Mouse (Mus musculus): ENCODE data around the gene Rnf149. TPM values are rescaled to one million over a fixed set of nuclear protein-coding genes. Genes with fewer than 3 reads are reported as not detected.

The Rnf149 gene
- polyA plus RNA-seq, 1 experiment from 2014 or later = 23.5 TPM

DNA sequence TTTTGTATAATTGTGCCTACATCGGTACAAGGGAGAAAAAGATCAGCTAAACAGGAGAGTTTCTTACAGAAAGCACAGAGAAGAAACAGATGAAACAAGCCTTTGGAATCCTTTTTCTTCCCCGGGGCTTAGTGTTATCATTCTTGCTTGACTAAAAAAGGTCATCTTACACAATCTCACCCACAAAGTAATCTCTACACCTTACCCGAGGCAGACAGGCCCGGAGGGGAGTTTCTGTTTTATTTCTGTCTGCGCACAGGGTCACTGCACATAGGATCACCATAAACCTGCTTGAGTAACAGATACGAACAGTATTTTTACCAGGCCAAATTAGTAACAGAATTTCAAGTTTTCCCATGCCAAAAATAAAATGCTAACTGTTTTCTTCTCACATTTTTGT, 5.6 kb downstream of the Rnf149 start:
- Histone ChIP-seq H3K27me3 (replicated peaks; ENCODE audit: control insufficient read depth, insufficient read depth, low read length) (no peaks in the 10 kb centered on the region), H3K9ac (ENCODE audit: low read depth, low read length) (no peak overlapping the region), H3K4me2 (ENCODE audit: low read depth, low read length) (no peak overlapping the region), H3K9me3 (ENCODE audit: control insufficient read depth, low read length) (no peaks in the 10 kb centered on the region), H3K36me3 (ENCODE audit: control insufficient read depth, insufficient read depth, low read length) (no peaks in the 10 kb centered on the region), H3K27ac (replicated peaks; ENCODE audit: low read depth, low read length) (no peak overlapping the region), H3K4me1 (ENCODE audit: control insufficient read depth, insufficient read depth, low read length) (peaks cover 23% of the 10 kb centered on the region), H3K4me3 (ENCODE audit: low read depth, low read length) (no peak overlapping the region)
- 45% methylated on average over 6 of the region's 6 CpGs for WGBS
- ATAC-seq (ENCODE audit: low read depth) (no peak), DNase-seq (ENCODE audit: low spot score) (no peak)

DNA sequence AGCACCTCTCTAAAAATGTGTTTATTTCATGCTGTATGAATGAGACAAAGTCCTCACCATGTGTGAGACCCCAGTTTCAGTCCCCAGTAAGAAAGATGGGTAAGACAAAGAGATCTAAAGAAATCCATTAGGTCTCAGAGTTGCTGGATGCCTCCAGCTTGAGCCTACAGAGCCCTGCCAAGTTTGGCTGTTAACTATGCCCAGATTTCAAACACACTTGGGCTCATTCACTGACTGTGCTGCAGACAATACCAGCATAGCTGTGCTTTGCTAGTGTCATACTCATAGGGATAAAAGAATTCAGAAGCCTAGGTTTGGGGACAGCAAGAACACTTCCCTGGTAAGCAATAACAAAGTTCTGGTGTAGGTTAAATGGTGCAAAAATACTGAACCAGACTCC, 9.1 kb downstream of the Rnf149 start:
- H3K27me3 ChIP-seq (replicated peaks; ENCODE audit: control insufficient read depth, insufficient read depth, low read length) = no peaks in the 10 kb centered on the region
- H3K4me3 ChIP-seq (ENCODE audit: low read depth, low read length) = no peak overlapping the region
- no peak for ATAC-seq (ENCODE audit: low read depth)
- no peak overlapping the region for H3K9ac ChIP-seq (ENCODE audit: low read depth, low read length)
- H3K27ac ChIP-seq (replicated peaks; ENCODE audit: low read depth, low read length) = no peak overlapping the region
- no peaks in the 10 kb centered on the region for H3K4me1 ChIP-seq (ENCODE audit: control insufficient read depth, insufficient read depth, low read length)
- DNase-seq (ENCODE audit: low spot score) = no peak
- peaks cover 16% of the 10 kb centered on the region for H3K36me3 ChIP-seq (ENCODE audit: control insufficient read depth, insufficient read depth, low read length)
- H3K4me2 ChIP-seq (ENCODE audit: low read depth, low read length) = no peak overlapping the region
- H3K9me3 ChIP-seq (ENCODE audit: control insufficient read depth, low read length) = no peaks in the 10 kb centered on the region

DNA sequence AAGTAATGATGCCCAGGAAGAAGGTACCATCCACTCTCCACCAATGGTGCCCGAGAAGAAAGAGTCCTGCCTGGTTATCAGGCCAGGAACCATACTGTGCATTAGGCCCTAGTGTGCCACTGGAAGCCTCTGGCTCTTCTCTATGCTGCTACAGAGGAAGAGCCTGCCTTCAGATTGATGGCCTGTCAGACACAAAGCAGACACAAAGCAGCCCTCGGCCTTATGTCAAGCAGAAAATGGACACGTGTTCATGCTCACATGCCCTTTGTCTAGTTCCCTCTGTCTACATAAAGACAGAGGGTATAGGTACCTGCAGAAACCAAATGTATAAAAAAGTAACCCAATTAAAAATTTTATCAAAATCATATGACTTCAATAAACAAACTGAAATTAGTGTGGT, 12.6 kb downstream of the Rnf149 start:
- Histone ChIP-seq H3K9me3 (ENCODE audit: control insufficient read depth, low read length) (no peaks in the 10 kb centered on the region), H3K4me1 (ENCODE audit: control insufficient read depth, insufficient read depth, low read length) (no peaks in the 10 kb centered on the region), H3K9ac (ENCODE audit: low read depth, low read length) (no peak overlapping the region), H3K4me2 (ENCODE audit: low read depth, low read length) (no peak overlapping the region), H3K27ac (replicated peaks; ENCODE audit: low read depth, low read length) (no peak overlapping the region), H3K36me3 (ENCODE audit: control insufficient read depth, insufficient read depth, low read length) (peaks cover 40% of the 10 kb centered on the region), H3K27me3 (replicated peaks; ENCODE audit: control insufficient read depth, insufficient read depth, low read length) (no peaks in the 10 kb centered on the region), H3K4me3 (ENCODE audit: low read depth, low read length) (no peak overlapping the region)
- 75% methylated on average over 3 of the region's 3 CpGs for WGBS
- DNase-seq (ENCODE audit: low spot score) = no peak
- no peak for ATAC-seq (ENCODE audit: low read depth)

GRCm38 (mm10) chr1:39563161-39563560, 14.0 kb downstream of the Rnf149 start:
- no peak overlapping the region for H3K4me3 ChIP-seq (ENCODE audit: low read depth, low read length)
- H3K4me2 ChIP-seq (ENCODE audit: low read depth, low read length) = no peak overlapping the region
- no peaks in the 10 kb centered on the region for H3K27me3 ChIP-seq (replicated peaks; ENCODE audit: control insufficient read depth, insufficient read depth, low read length)
- H3K4me1 ChIP-seq (ENCODE audit: control insufficient read depth, insufficient read depth, low read length) = no peaks in the 10 kb centered on the region
- H3K9ac ChIP-seq (ENCODE audit: low read depth, low read length) = no peak overlapping the region
- ATAC-seq (ENCODE audit: low read depth) = no peak
- H3K36me3 ChIP-seq (ENCODE audit: control insufficient read depth, insufficient read depth, low read length) = peaks cover 50% of the 10 kb centered on the region
- no peak for DNase-seq (ENCODE audit: low spot score)
- H3K27ac ChIP-seq (replicated peaks; ENCODE audit: low read depth, low read length) = no peak overlapping the region
- WGBS = 76% methylated on average over 7 of the region's 7 CpGs
- H3K9me3 ChIP-seq (ENCODE audit: control insufficient read depth, low read length) = no peaks in the 10 kb centered on the region

GRCm38 (mm10) chr1:39561920-39562319, 15.3 kb downstream of the Rnf149 start:
- Histone ChIP-seq H3K9ac (ENCODE audit: low read depth, low read length) (no peak overlapping the region), H3K4me3 (ENCODE audit: low read depth, low read length) (no peak overlapping the region), H3K9me3 (ENCODE audit: control insufficient read depth, low read length) (no peaks in the 10 kb centered on the region), H3K27ac (replicated peaks; ENCODE audit: low read depth, low read length) (no peak overlapping the region), H3K4me2 (ENCODE audit: low read depth, low read length) (no peak overlapping the region), H3K4me1 (ENCODE audit: control insufficient read depth, insufficient read depth, low read length) (no peaks in the 10 kb centered on the region), H3K36me3 (ENCODE audit: control insufficient read depth, insufficient read depth, low read length) (peaks cover 60% of the 10 kb centered on the region), H3K27me3 (replicated peaks; ENCODE audit: control insufficient read depth, insufficient read depth, low read length) (no peaks in the 10 kb centered on the region)
- DNase-seq (ENCODE audit: low spot score) (no peak), ATAC-seq (ENCODE audit: low read depth) (no peak)
- WGBS = 44% methylated on average over 1 of the region's 1 CpGs

DNA sequence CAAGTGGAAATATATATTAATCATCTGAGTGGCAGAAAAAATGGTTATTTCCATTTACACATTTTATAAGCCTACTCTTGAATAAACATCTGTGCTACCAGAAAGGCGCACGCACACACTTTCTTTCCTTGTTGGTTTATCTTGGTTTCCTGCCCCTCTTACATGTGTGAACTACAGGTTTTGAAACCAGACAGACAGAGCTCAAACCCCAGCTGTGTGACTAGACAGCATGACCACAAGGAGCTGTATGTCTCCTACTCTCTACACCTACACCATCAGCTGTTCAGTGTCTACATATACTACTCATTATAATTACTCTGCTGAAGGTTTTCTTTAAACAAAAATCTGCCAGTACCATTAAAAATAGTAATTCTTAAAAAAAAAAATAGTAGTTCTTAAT, 18.2 kb downstream of the Rnf149 start:
- Histone ChIP-seq H3K4me1 (ENCODE audit: control insufficient read depth, insufficient read depth, low read length) (no peaks in the 10 kb centered on the region), H3K4me3 (ENCODE audit: low read depth, low read length) (no peak overlapping the region), H3K27me3 (replicated peaks; ENCODE audit: control insufficient read depth, insufficient read depth, low read length) (no peaks in the 10 kb centered on the region), H3K36me3 (ENCODE audit: control insufficient read depth, insufficient read depth, low read length) (peaks cover 81% of the 10 kb centered on the region), H3K9ac (ENCODE audit: low read depth, low read length) (no peak overlapping the region), H3K27ac (replicated peaks; ENCODE audit: low read depth, low read length) (no peak overlapping the region), H3K9me3 (ENCODE audit: control insufficient read depth, low read length) (no peaks in the 10 kb centered on the region), H3K4me2 (ENCODE audit: low read depth, low read length) (no peak overlapping the region)
- ATAC-seq (ENCODE audit: low read depth) = no peak
- 98% methylated on average over 2 of the region's 2 CpGs for WGBS
- no peak for DNase-seq (ENCODE audit: low spot score)

DNA sequence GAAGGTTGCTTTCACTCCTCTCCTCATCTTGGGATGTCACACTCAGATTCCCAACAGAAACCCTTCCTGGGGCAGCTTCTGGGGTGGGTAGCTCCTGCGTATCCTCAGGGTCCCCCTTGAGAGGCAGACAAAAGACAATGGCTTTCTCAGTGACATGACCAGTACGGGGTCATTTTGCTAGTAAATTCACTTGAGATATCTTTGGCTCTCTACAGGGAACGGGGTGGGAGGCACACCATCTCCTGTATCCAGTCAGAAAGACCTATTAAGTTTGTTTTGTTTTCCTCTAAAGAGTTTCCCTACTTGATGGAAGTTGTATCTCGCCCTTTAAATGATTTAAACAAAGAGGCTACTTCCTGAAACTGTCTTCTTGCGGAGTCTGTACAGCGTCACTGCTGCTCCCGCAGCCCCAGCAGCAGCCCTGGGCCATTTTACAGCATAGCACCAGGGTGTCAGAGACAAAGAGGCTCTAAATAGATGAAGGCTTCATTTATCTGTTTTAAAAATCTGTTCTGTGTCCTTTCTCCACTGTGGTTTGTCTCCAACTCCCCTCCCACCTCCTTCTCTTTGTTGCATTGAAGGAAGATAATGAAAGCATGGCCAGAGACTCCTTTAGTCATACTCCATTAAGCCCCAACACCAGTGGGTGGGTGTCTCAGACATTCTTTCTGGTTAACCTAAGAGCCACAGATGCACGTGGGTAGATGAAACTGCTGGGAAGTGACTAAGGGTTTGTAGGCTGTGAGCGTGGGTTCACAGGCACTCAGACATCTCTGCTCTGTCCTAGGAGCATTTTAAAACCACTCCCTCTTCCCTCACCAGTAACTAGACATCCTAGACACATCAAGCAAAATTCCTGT, 21.4 kb downstream of the Rnf149 start:
- DNase-seq (ENCODE audit: low spot score) = no peak
- WGBS = 55% methylated on average over 9 of the region's 9 CpGs

GRCm38 (mm10) chr1:39549831-39550230, 27.4 kb downstream of the Rnf149 start:
- DNase-seq (ENCODE audit: low spot score) = no peak
- no peak for ATAC-seq (ENCODE audit: low read depth)
- no peaks in the 10 kb centered on the region for H3K27me3 ChIP-seq (replicated peaks; ENCODE audit: control insufficient read depth, insufficient read depth, low read length)
- H3K9ac ChIP-seq (ENCODE audit: low read depth, low read length) = no peak overlapping the region
- H3K9me3 ChIP-seq (ENCODE audit: control insufficient read depth, low read length) = no peaks in the 10 kb centered on the region
- H3K4me3 ChIP-seq (ENCODE audit: low read depth, low read length) = no peak overlapping the region
- no peaks in the 10 kb centered on the region for H3K4me1 ChIP-seq (ENCODE audit: control insufficient read depth, insufficient read depth, low read length)
- H3K4me2 ChIP-seq (ENCODE audit: low read depth, low read length) = no peak overlapping the region
- H3K36me3 ChIP-seq (ENCODE audit: control insufficient read depth, insufficient read depth, low read length) = peaks cover 74% of the 10 kb centered on the region
- H3K27ac ChIP-seq (replicated peaks; ENCODE audit: low read depth, low read length) = no peak overlapping the region
- 69% methylated on average over 2 of the region's 2 CpGs for WGBS

More for the DNA sequence above, 21.4 kb downstream of the Rnf149 start:
- H3K4me1 ChIP-seq (ENCODE audit: control insufficient read depth, insufficient read depth, low read length) = no peaks in the 10 kb centered on the region
- ATAC-seq (ENCODE audit: low read depth) = no peak
- H3K9ac ChIP-seq (ENCODE audit: low read depth, low read length) = no peak overlapping the region; the same call in 1 of the 2 replicates
- no peak overlapping the region for H3K4me2 ChIP-seq (ENCODE audit: low read depth, low read length)
- no peak overlapping the region; the same call in 1 of the 2 replicates for H3K27ac ChIP-seq (replicated peaks; ENCODE audit: low read depth, low read length)
- H3K4me3 ChIP-seq (ENCODE audit: low read depth, low read length) = no peak overlapping the region
- H3K9me3 ChIP-seq (ENCODE audit: control insufficient read depth, low read length) = no peaks in the 10 kb centered on the region
- peaks cover 76% of the 10 kb centered on the region for H3K36me3 ChIP-seq (ENCODE audit: control insufficient read depth, insufficient read depth, low read length)
- no peaks in the 10 kb centered on the region for H3K27me3 ChIP-seq (replicated peaks; ENCODE audit: control insufficient read depth, insufficient read depth, low read length)

DNA sequence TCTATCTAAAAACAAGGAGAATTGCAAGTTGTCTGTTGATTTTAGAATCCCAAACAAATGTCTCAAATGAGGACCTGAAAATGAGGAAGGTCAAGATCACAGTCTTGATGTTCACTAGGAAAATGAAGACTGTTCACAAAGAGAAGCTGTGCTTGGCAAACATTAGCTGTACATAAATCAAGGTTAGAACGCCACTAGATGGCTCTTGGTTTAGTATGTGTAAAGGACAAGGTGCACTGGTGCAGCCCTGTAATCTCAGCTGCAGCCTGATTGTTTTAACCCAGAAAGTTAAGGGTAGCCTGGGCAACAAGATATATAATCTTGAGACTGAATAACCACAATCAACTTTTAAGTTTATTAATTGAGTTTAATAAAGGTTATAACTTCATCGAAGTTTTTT, 30.0 kb downstream of the Rnf149 start:
- Histone ChIP-seq H3K4me2 (ENCODE audit: low read depth, low read length) (no peak overlapping the region), H3K9me3 (ENCODE audit: control insufficient read depth, low read length) (no peaks in the 10 kb centered on the region), H3K27ac (replicated peaks; ENCODE audit: low read depth, low read length) (no peak overlapping the region), H3K27me3 (replicated peaks; ENCODE audit: control insufficient read depth, insufficient read depth, low read length) (no peaks in the 10 kb centered on the region), H3K4me1 (ENCODE audit: control insufficient read depth, insufficient read depth, low read length) (no peaks in the 10 kb centered on the region), H3K9ac (ENCODE audit: low read depth, low read length) (no peak overlapping the region), H3K4me3 (ENCODE audit: low read depth, low read length) (no peak overlapping the region), H3K36me3 (ENCODE audit: control insufficient read depth, insufficient read depth, low read length) (peaks cover 75% of the 10 kb centered on the region)
- no peak for ATAC-seq (ENCODE audit: low read depth)
- DNase-seq (ENCODE audit: low spot score) = no peak
- WGBS = 72% methylated on average over 2 of the region's 2 CpGs
